In the genomic region with DNA sequence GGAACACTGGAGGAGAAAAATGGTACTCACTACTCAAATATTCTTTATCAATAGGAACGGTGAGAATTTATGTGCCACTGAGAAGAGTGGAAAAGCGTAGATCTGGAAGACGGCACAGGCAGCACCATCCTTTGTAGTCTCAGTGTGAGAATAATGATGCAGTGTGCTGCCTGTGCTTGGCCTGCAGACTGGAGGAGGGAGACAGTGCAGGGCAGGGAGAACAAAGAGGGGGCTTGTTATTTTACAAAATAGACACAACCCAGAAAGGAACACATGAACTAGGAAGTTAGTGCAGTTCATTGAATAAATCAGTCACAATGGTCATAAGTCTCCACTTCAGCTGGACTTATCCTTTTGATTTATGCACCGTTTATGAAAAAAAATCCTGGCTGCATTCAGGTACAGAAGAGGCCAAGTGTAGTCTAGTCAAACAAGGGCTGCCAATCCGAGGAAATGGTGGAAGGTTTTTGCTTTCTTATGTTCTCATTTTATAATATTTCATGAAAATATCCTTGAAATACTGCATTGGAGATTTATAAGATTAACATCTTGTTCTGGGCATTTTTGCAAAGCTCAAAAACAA, we compare ENCODE assay signal across 11 mouse cellular contexts.
A peak's percentile ranks its signal among the peaks of the same experiment; 100 is the strongest.
DNase-seq lines count a peak whose midpoint lies in the region; ATAC-seq and TF ChIP-seq lines count a peak whose summit lies in the region.
"Had no signal": no experiment of that assay in that cellular context is flagged by ENCODE, and none has a peak within 500 bp of the region (broad histone marks: within the 10 kb centered on the region; RNA-seq: fewer than 3 reads in every experiment).

No protein-coding gene starts in this region.

- H3K4me1 ChIP-seq in heart, postnatal 0 days (ENCODE audit: control insufficient read depth, insufficient read depth): no peaks in the 10 kb centered on the region
- no peaks in the 10 kb centered on the region for H3K4me1 ChIP-seq in forebrain, embryonic 14.5 days (ENCODE audit: control insufficient read depth, insufficient read depth, low read length)
- peaks cover 4% of the 10 kb centered on the region for H3K4me1 ChIP-seq in neural tube, embryonic 15.5 days

- no peak for TF ChIP-seq CTCF in heart, postnatal 0 days (IDR thresholded peaks at IDR 0.05; ENCODE audit: low read depth)

- WGBS in heart, postnatal 0 days: 61% methylated on average over 5 of the region's 5 CpGs
- WGBS in forebrain, embryonic 14.5 days: 20% methylated on average over 5 of the region's 5 CpGs
- WGBS in neural tube, embryonic 15.5 days: 27% methylated on average over 5 of the region's 5 CpGs

- H3K9me3 ChIP-seq in heart, postnatal 0 days (replicated peaks; ENCODE audit: control insufficient read depth, low read length): no peaks in the 10 kb centered on the region
- no peaks in the 10 kb centered on the region for H3K9me3 ChIP-seq in forebrain, embryonic 14.5 days (replicated peaks; ENCODE audit: control insufficient read depth, low read length)
- H3K9me3 ChIP-seq in neural tube, embryonic 15.5 days (replicated peaks): no peaks in the 10 kb centered on the region

- H3K9ac ChIP-seq in heart, postnatal 0 days (replicated peaks; ENCODE audit: low read depth, low read length): no peak overlapping the region
- no peak overlapping the region for H3K9ac ChIP-seq in forebrain, embryonic 14.5 days (ENCODE audit: low read length)
- no peak overlapping the region for H3K9ac ChIP-seq in neural tube, embryonic 15.5 days (replicated peaks)

- intact Hi-C loops in heart, postnatal 10 days (cut with DNase I): loop anchor here (5.0 kb wide), 2 partner anchors 94 to 189 kb away; partner anchors contain the start of gene Meox2

- no peak for DNase-seq in heart, postnatal 0 days (ENCODE audit: low spot score)
- DNase-seq in heart, postnatal 10 days: no peak
- peak; percentile 46 for DNase-seq in forebrain, embryonic 14.5 days (ENCODE audit: low spot score)
- peak; percentile 64 for DNase-seq in mesoderm, embryonic 11.5 days (ENCODE audit: low read depth, low spot score)
- no peak for DNase-seq in layer of hippocampus, postnatal 36 days
- DNase-seq in urinary bladder, adult 18-20 months (ENCODE audit: low spot score in 2 of 2): no peak
- DNase-seq in spleen, postnatal 14 days (ENCODE audit: low spot score in 2 of 2): no peak
- DNase-seq: kidney, postnatal 36 days; liver had no signal

- no peak overlapping the region for H3K4me3 ChIP-seq in heart, postnatal 0 days (ENCODE audit: low read depth, low read length)
- no peak overlapping the region for H3K4me3 ChIP-seq in forebrain, embryonic 14.5 days (ENCODE audit: low read depth, low read length)
- no peak overlapping the region for H3K4me3 ChIP-seq in neural tube, embryonic 15.5 days (replicated peaks)

- H3K27me3 ChIP-seq in heart, postnatal 0 days (ENCODE audit: control insufficient read depth, insufficient read depth, low read length): no peaks in the 10 kb centered on the region
- H3K27me3 ChIP-seq in forebrain, embryonic 14.5 days (replicated peaks; ENCODE audit: control insufficient read depth, insufficient read depth, low read length): no peaks in the 10 kb centered on the region
- no peaks in the 10 kb centered on the region for H3K27me3 ChIP-seq in neural tube, embryonic 15.5 days (replicated peaks)

- no peak for TF ChIP-seq EP300 in heart, postnatal 0 days (IDR thresholded peaks at IDR 0.05; ENCODE audit: low read depth)

- H3K4me2 ChIP-seq in heart, postnatal 0 days (ENCODE audit: low read depth, low read length): no peak overlapping the region
- no peak overlapping the region for H3K4me2 ChIP-seq in forebrain, embryonic 14.5 days (ENCODE audit: low read length)
- no peak overlapping the region for H3K4me2 ChIP-seq in neural tube, embryonic 15.5 days

- no peaks in the 10 kb centered on the region for H3K36me3 ChIP-seq in heart, postnatal 0 days (replicated peaks; ENCODE audit: control insufficient read depth, insufficient read depth, low read length)
- H3K36me3 ChIP-seq in forebrain, embryonic 14.5 days (ENCODE audit: control insufficient read depth, insufficient read depth, low read length): no peaks in the 10 kb centered on the region
- no peaks in the 10 kb centered on the region for H3K36me3 ChIP-seq in neural tube, embryonic 15.5 days

- peak overlapping the region; percentile 1; the same call in 1 of the 2 replicates for H3K27ac ChIP-seq in heart, postnatal 0 days (ENCODE audit: low read depth)
- 0 out of 2 replicates have a peak overlapping the region, but pooled peaks have one; percentile 14 for H3K27ac ChIP-seq in forebrain, embryonic 14.5 days (ENCODE audit: low read depth, low read length)
- no peak overlapping the region for H3K27ac ChIP-seq in neural tube, embryonic 15.5 days (replicated peaks)

- no peak for ATAC-seq in heart, postnatal 0 days (ENCODE audit: insufficient read depth, low read depth)
- ATAC-seq in forebrain, embryonic 14.5 days: peak; percentile 77
- peak; percentile 66; the same call in 1 of the 2 replicates for ATAC-seq in neural tube, embryonic 15.5 days (ENCODE audit: low FRiP score)
- ATAC-seq: activated CD4-positive, CD25-positive, alpha-beta regulatory T cell, adult 4 months had no signal

Comparison
In these comparisons a context has a peak if more than half of its experiments do, and no peak if none do; other contexts are left out.
1. DNase-seq: peak in forebrain, embryonic 14.5 days (single experiment) and mesoderm, embryonic 11.5 days (single experiment); none in heart, postnatal 0 days (single experiment), heart, postnatal 10 days (0 of 2), layer of hippocampus, postnatal 36 days (0 of 2), urinary bladder, adult 18-20 months (0 of 2) and spleen, postnatal 14 days (0 of 2).